Mouse (Mus musculus) lung, postnatal 0 days (tissue): Measurements from ENCODE around the gene Klc4.

Experiments
- CTCF ChIP-seq: IDR thresholded peaks from 2 replicates; pipeline ENCODE4 v1.5.1; 2016; ENCODE audit warnings: antibody characterized with exemption, mild to moderate bottlenecking
- EP300 ChIP-seq: IDR thresholded peaks from 2 replicates; pipeline ENCODE4 v1.6.1; 2016; ENCODE audit warnings: antibody characterized with exemption, mild to moderate bottlenecking, control low read depth

DNA sequence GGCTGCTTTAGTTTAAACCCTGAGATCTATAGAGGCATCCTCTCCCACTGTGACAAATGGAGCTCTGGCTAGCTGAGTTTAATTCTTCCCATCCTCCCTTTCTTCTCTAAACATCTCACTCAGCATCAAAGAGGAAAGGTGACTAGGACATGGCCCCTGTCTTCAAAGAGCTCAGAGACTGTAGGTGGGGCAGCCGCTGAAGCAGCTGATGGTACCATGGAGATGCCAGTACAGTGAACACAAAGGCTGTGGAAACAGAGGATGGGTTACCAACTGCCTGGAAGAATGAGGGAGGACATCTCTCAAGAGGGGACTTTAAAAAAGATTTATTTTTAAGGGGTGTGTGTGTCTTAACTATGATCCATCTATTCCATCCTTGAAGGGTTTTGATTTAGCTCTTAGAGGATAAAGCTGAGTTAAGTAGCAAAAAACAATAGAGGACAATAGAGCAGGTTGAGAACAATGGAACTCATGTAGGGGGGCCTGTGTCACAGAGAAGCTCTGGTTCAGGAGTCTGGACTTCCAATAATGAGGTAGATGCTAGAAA lies 48.8 kb upstream of the Klc4 start:
- no peak for TF ChIP-seq CTCF
- TF ChIP-seq EP300: no peak
